ENCODE assay signal across 8 mouse cellular contexts in the genomic region with DNA sequence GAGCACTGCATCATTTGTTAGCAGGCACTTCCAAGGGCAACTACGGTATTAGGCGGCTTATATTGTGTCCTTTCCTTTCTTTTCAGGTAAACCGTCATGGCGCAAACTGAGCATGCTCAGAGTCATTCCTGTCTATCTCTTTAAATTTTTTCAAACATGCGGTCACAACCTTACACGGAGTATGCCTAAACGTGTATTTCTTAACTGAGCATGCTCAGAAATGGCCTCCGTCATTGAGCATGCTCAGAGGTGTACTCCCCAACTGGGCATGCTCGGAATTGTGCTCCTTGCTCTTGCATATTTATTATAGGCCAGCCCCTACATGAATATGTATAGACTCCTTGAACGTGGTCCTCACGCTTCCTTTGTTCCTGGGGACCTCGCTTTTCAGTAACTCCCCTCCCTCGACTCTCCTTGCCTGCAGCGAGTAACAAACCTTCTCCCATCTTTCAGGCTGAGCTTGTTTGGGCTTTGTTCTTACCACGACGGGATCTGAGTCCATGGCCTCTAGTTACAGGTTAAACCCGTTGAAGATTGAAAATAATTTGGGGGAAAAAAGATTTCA. TPM values are rescaled to one million over a fixed set of nuclear protein-coding genes. Genes with fewer than 3 reads are reported as not detected.
DNase-seq lines count a peak whose midpoint lies in the region; ATAC-seq and TF ChIP-seq lines count a peak whose summit lies in the region.

No protein-coding gene starts in this region.

- TF ChIP-seq POLR2A in cerebellum, adult 2 months (IDR thresholded peaks at IDR 0.05; ENCODE audit: borderline replicate concordance, insufficient read depth, low read length) = peak; percentile 37; the same call in 1 of the 2 replicates

- peak overlapping the region; percentile 82 for H3K27ac ChIP-seq in cerebellum, adult 2 months (ENCODE audit: insufficient read depth, low read length)
- H3K27ac ChIP-seq in forebrain, postnatal 0 days (ENCODE audit: low read depth, low read length) = peak overlapping the region; percentile 90
- peak overlapping the region; percentile 87 for H3K27ac ChIP-seq in lung, embryonic 14.5 days (ENCODE audit: low read depth)

- no peaks in the 10 kb centered on the region for H3K4me1 ChIP-seq in cerebellum, adult 2 months (ENCODE audit: control insufficient read depth, insufficient read depth, low read length)
- no peaks in the 10 kb centered on the region for H3K4me1 ChIP-seq in forebrain, postnatal 0 days (ENCODE audit: insufficient read depth)
- no peaks in the 10 kb centered on the region for H3K4me1 ChIP-seq in lung, embryonic 14.5 days (ENCODE audit: insufficient read depth)

- peak; percentile 98 for ATAC-seq in forebrain, postnatal 0 days
- ATAC-seq in lung, embryonic 14.5 days (ENCODE audit: insufficient read depth) = peak; percentile 98
- ATAC-seq in neutrophil, adult 5-6 weeks (ENCODE audit: extremely low read depth, insufficient number of reproducible peaks, low FRiP score, poor library complexity, severe bottlenecking) = peak; percentile 95

- H3K27me3 ChIP-seq in cerebellum, adult 2 months (ENCODE audit: control insufficient read depth, insufficient read depth, low read length) = no peaks in the 10 kb centered on the region
- H3K27me3 ChIP-seq in forebrain, postnatal 0 days (ENCODE audit: insufficient read depth, low read length) = no peaks in the 10 kb centered on the region
- no peaks in the 10 kb centered on the region for H3K27me3 ChIP-seq in lung, embryonic 14.5 days (ENCODE audit: insufficient read depth, low read length)

- H3K4me2 ChIP-seq in forebrain, postnatal 0 days (ENCODE audit: low read depth) = peak overlapping the region; percentile 45
- H3K4me2 ChIP-seq in lung, embryonic 14.5 days = peak overlapping the region; percentile 63

- 2% methylated on average over 17 of the region's 17 CpGs for WGBS in cerebellum, adult 2 months
- 14% methylated on average over 17 of the region's 17 CpGs for WGBS in forebrain, postnatal 0 days
- WGBS in lung, embryonic 14.5 days = 6% methylated on average over 17 of the region's 17 CpGs

- H3K9ac ChIP-seq in forebrain, postnatal 0 days = peak overlapping the region; percentile 52
- H3K9ac ChIP-seq in lung, embryonic 14.5 days = peak overlapping the region; percentile 46

- H3K4me3 ChIP-seq in cerebellum, adult 2 months (replicated peaks; ENCODE audit: insufficient read depth, low read depth, low read length) = peak overlapping the region; percentile 95
- H3K4me3 ChIP-seq in forebrain, postnatal 0 days (ENCODE audit: low read depth, low read length) = peak overlapping the region; percentile 38
- peak overlapping the region; percentile 33 for H3K4me3 ChIP-seq in lung, embryonic 14.5 days (ENCODE audit: low read depth, low read length)

- no peaks in the 10 kb centered on the region for H3K9me3 ChIP-seq in forebrain, postnatal 0 days (ENCODE audit: low read length)
- H3K9me3 ChIP-seq in lung, embryonic 14.5 days (ENCODE audit: low read depth, low read length) = no peaks in the 10 kb centered on the region

- H3K36me3 ChIP-seq in forebrain, postnatal 0 days (ENCODE audit: insufficient read depth) = no peaks in the 10 kb centered on the region
- no peaks in the 10 kb centered on the region for H3K36me3 ChIP-seq in lung, embryonic 14.5 days (ENCODE audit: insufficient read depth)

- DNase-seq in MN1 (ENCODE audit: low spot score) = peak; percentile 93
- DNase-seq in cerebellum, adult 2 months = peak; percentile 83 to 91
- peak; percentile 94 for DNase-seq in forebrain, postnatal 0 days
- peak; percentile 77 for DNase-seq in heart, postnatal 4 days
- peak; percentile 79 to 87 for DNase-seq in layer of hippocampus, adult 8-10 months (ENCODE audit: low spot score in 2 of 2)
- peak; percentile 93 for DNase-seq in lung, embryonic 14.5 days
- peak; percentile 73 to 77 for DNase-seq in thymus, postnatal 10 days (ENCODE audit: low spot score in 2 of 2)

- no peak for TF ChIP-seq CTCF in cerebellum, adult 2 months (IDR thresholded peaks at IDR 0.05; ENCODE audit: borderline replicate concordance, insufficient read depth, low read depth, low read length)
- TF ChIP-seq CTCF in forebrain, postnatal 0 days (IDR thresholded peaks at IDR 0.05; ENCODE audit: low read depth) = no peak; the same call in 1 of the 2 replicates
- peak; percentile 31; the same call in 1 of the 2 replicates for TF ChIP-seq CTCF in lung, embryonic 14.5 days (IDR thresholded peaks at IDR 0.05; ENCODE audit: low read depth)

RNA-seq across cellular contexts. Expression of a gene that starts 50.1 kb away (rescaled TPM):
- 85.7 and 121 TPM in 2 replicates for polyA plus RNA-seq in cerebellum, adult 2 months (2012; rRNA removed)
- total RNA-seq in forebrain, postnatal 0 days (2014; rRNA removed) = 153 and 219 TPM in 2 replicates
- polyA plus RNA-seq in forebrain, postnatal 0 days (2015; fragmentation: Nextera tagmentation; extraction: Ambion mirVana) = 101 and 114 TPM in 2 replicates
- 100 to 1,000 TPM; 225 to 270 TPM for total RNA-seq in heart, postnatal 4 days (2021)
- 100 to 1,000 TPM; 146 to 229 (median 193) TPM for total RNA-seq in layer of hippocampus, adult 8-10 months (2022)
- polyA plus RNA-seq in lung, embryonic 14.5 days (2014; fragmentation: Nextera tagmentation; extraction: Ambion mirVana) = 145 and 164 TPM in 2 replicates
- total RNA-seq in neutrophil, adult 5-6 weeks (2017) = 498 and 529 TPM in 2 replicates

Comparison
In these comparisons a context has a peak if more than half of its experiments do, and no peak if none do; other contexts are left out.
1. Peak in every context shown above with its lines: DNase-seq, ATAC-seq, H3K4me3 ChIP-seq and H3K27ac ChIP-seq.
2. H3K4me3 ChIP-seq: peak in every context shown above with its lines; median percentile 95 in cerebellum, adult 2 months; 38 in forebrain, postnatal 0 days; 33 in lung, embryonic 14.5 days.